Mouse (Mus musculus): ENCODE measurements around the gene Elof1. TPM values are rescaled to one million over a fixed set of nuclear protein-coding genes. Genes with fewer than 3 reads are reported as not detected.

The Elof1 gene
- polyA plus RNA-seq, 1 experiment = 70.2 TPM

- H3K36me3 ChIP-seq (ENCODE audit: control insufficient read depth, insufficient read depth, low read length) = peaks cover 4% of the 10 kb centered on the region
- no peaks in the 10 kb centered on the region for H3K27me3 ChIP-seq (ENCODE audit: control insufficient read depth, insufficient read depth, low read length)
- peak within 1 kb of the TSS; percentile 95 for H3K27ac ChIP-seq (ENCODE audit: insufficient read depth, low read length)
- H3K4me1 ChIP-seq (ENCODE audit: control insufficient read depth, insufficient read depth, insufficient read length) = no peaks in the 10 kb centered on the region; the same call in 1 of the 2 replicates
- TF ChIP-seq POLR2A (IDR thresholded peaks at IDR 0.05; ENCODE audit: low read depth, low read length) = peak; percentile 51
- no peak for TF ChIP-seq CTCF (IDR thresholded peaks at IDR 0.05; ENCODE audit: extremely low read depth, insufficient read depth, insufficient read length, insufficient replicate concordance)
- peak within 1 kb of the TSS; percentile 88 for H3K4me3 ChIP-seq (ENCODE audit: extremely low read depth, insufficient read depth, insufficient read length)
- peak; percentile 92 to 94 for DNase-seq (ENCODE audit: low read depth in 1 of 2, low spot score in 2 of 2)
- WGBS = 1% methylated on average over 81 of the region's 87 CpGs
These were observed 46.0 kb downstream of the Elof1 start, which contains the start of the genes Gm49318 and Zfp653 for GRCm38 (mm10) chr9:22070791-22071573. Gene Gm49318, minus strand, starts transcription at chr9:22071259. Gene Zfp653, minus strand, starts transcription at chr9:22071376.

DNA sequence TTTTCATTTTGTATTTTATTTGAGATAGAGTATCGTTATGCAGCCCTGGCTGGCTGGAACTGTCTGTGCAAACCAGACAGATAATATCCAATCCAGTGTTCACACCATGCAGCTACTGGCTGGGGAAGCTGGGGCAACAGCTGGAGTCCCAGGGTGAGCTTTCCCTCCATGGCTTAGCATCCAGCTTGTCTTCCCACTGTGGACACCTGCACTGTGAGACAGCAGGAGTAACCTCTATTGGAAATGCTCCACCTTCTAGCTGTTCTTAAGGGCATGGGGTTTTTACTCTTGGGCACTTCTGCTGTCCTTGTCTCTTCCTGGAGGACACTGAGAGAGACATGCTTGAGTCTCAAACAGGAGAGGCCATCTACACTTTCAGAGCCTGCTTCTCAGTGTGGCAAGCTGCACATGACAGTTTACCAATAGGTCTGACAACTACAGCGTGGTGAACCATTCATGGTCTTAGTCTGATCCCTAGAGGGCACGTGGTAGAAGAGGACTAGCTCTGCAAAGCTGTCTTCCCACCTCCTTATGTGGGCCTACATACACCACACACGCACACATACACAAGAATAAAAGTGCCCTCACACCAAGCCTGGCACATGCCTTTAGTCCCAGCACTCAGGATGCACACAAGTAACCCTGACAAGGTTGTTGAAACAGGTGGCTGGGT lies 47.0 kb downstream of the Elof1 start:
- 62% methylated on average over 4 of the region's 4 CpGs for WGBS
- no peaks in the 10 kb centered on the region for H3K27me3 ChIP-seq (ENCODE audit: control insufficient read depth, insufficient read depth, low read length)
- H3K36me3 ChIP-seq (ENCODE audit: control insufficient read depth, insufficient read depth, low read length) = peaks cover 6% of the 10 kb centered on the region; the same call in 1 of the 2 replicates
- no peak overlapping the region for H3K27ac ChIP-seq (ENCODE audit: insufficient read depth, low read length)
- H3K4me3 ChIP-seq (ENCODE audit: extremely low read depth, insufficient read depth, insufficient read length) = no peak overlapping the region
- H3K4me1 ChIP-seq (ENCODE audit: control insufficient read depth, insufficient read depth, insufficient read length) = no peaks in the 10 kb centered on the region; the same call in 1 of the 2 replicates
- TF ChIP-seq CTCF (IDR thresholded peaks at IDR 0.05; ENCODE audit: extremely low read depth, insufficient read depth, insufficient read length, insufficient replicate concordance) (no peak), POLR2A (IDR thresholded peaks at IDR 0.05; ENCODE audit: low read depth, low read length) (no peak)
- DNase-seq (ENCODE audit: low read depth in 1 of 2, low spot score in 2 of 2) = no peak

DNA sequence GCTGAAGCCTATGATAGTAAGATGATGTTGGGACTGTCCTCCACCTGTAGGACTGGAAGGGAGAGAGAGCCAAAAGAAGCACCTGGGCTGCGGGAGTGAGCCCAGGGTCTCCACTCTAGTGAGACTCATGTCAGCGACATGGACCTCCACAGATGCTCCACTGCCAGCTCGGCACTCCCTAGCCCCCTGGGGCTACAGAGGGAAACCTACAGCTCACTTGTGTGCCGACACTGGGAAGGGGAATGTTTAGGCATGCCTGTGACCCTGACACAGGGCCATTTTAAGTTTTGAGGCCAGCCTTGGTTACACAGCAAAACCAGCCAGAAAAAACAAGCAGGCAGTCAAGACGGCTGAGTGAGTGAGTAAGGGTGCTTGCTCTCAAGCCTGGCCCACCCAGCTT lies 49.8 kb downstream of the Elof1 start:
- Histone ChIP-seq H3K27ac (ENCODE audit: insufficient read depth, low read length) (no peak overlapping the region), H3K4me1 (ENCODE audit: control insufficient read depth, insufficient read depth, insufficient read length) (no peaks in the 10 kb centered on the region; the same call in 1 of the 2 replicates), H3K36me3 (ENCODE audit: control insufficient read depth, insufficient read depth, low read length) (peaks cover 13% of the 10 kb centered on the region), H3K4me3 (ENCODE audit: extremely low read depth, insufficient read depth, insufficient read length) (no peak overlapping the region), H3K27me3 (ENCODE audit: control insufficient read depth, insufficient read depth, low read length) (no peaks in the 10 kb centered on the region)
- no peak for DNase-seq (ENCODE audit: low read depth in 1 of 2, low spot score in 2 of 2)
- TF ChIP-seq CTCF (IDR thresholded peaks at IDR 0.05; ENCODE audit: extremely low read depth, insufficient read depth, insufficient read length, insufficient replicate concordance) = no peak
- no peak for TF ChIP-seq POLR2A (IDR thresholded peaks at IDR 0.05; ENCODE audit: low read depth, low read length)
- WGBS = 90% methylated on average over 5 of the region's 5 CpGs

- 85% methylated on average over 3 of the region's 3 CpGs for WGBS
- H3K27me3 ChIP-seq (ENCODE audit: control insufficient read depth, insufficient read depth, low read length) = no peaks in the 10 kb centered on the region
- H3K4me3 ChIP-seq (ENCODE audit: extremely low read depth, insufficient read depth, insufficient read length) = no peak overlapping the region
- H3K27ac ChIP-seq (ENCODE audit: insufficient read depth, low read length) = no peak overlapping the region
- H3K4me1 ChIP-seq (ENCODE audit: control insufficient read depth, insufficient read depth, insufficient read length) = no peaks in the 10 kb centered on the region
- peak; percentile 23 to 64 for DNase-seq (ENCODE audit: low read depth in 1 of 2, low spot score in 2 of 2)
- H3K36me3 ChIP-seq (ENCODE audit: control insufficient read depth, insufficient read depth, low read length) = peaks cover 13% of the 10 kb centered on the region
- TF ChIP-seq CTCF (IDR thresholded peaks at IDR 0.05; ENCODE audit: extremely low read depth, insufficient read depth, insufficient read length, insufficient replicate concordance) (peak; percentile 85; the same call in 1 of the 2 replicates), POLR2A (IDR thresholded peaks at IDR 0.05; ENCODE audit: low read depth, low read length) (no peak)
These were observed 50.5 kb downstream of the Elof1 start for GRCm38 (mm10) chr9:22066433-22066832.

GRCm38 (mm10) chr9:22065642-22066041 lies 51.3 kb downstream of the Elof1 start:
- Histone ChIP-seq H3K4me3 (ENCODE audit: extremely low read depth, insufficient read depth, insufficient read length) (no peak overlapping the region), H3K27me3 (ENCODE audit: control insufficient read depth, insufficient read depth, low read length) (no peaks in the 10 kb centered on the region), H3K27ac (ENCODE audit: insufficient read depth, low read length) (no peak overlapping the region), H3K36me3 (ENCODE audit: control insufficient read depth, insufficient read depth, low read length) (peaks cover 13% of the 10 kb centered on the region), H3K4me1 (ENCODE audit: control insufficient read depth, insufficient read depth, insufficient read length) (no peaks in the 10 kb centered on the region)
- DNase-seq (ENCODE audit: low read depth in 1 of 2, low spot score in 2 of 2) = no peak
- no peak for TF ChIP-seq POLR2A (IDR thresholded peaks at IDR 0.05; ENCODE audit: low read depth, low read length)
- TF ChIP-seq CTCF (IDR thresholded peaks at IDR 0.05; ENCODE audit: extremely low read depth, insufficient read depth, insufficient read length, insufficient replicate concordance) = no peak
- 97% methylated on average over 11 of the region's 11 CpGs for WGBS

- H3K4me1 ChIP-seq (ENCODE audit: control insufficient read depth, insufficient read depth, insufficient read length) = no peaks in the 10 kb centered on the region
- H3K27ac ChIP-seq (ENCODE audit: insufficient read depth, low read length) = no peak overlapping the region
- TF ChIP-seq POLR2A (IDR thresholded peaks at IDR 0.05; ENCODE audit: low read depth, low read length) = no peak
- TF ChIP-seq CTCF (IDR thresholded peaks at IDR 0.05; ENCODE audit: extremely low read depth, insufficient read depth, insufficient read length, insufficient replicate concordance) = no peak
- H3K27me3 ChIP-seq (ENCODE audit: control insufficient read depth, insufficient read depth, low read length) = no peaks in the 10 kb centered on the region
- WGBS = 86% methylated on average over 3 of the region's 3 CpGs
- peaks cover 13% of the 10 kb centered on the region for H3K36me3 ChIP-seq (ENCODE audit: control insufficient read depth, insufficient read depth, low read length)
- H3K4me3 ChIP-seq (ENCODE audit: extremely low read depth, insufficient read depth, insufficient read length) = no peak overlapping the region
- no peak for DNase-seq (ENCODE audit: low read depth in 1 of 2, low spot score in 2 of 2)
These were observed 52.6 kb downstream of the Elof1 start for GRCm38 (mm10) chr9:22064341-22064740.

Other genes starting within 250 kb of the Elof1 start
- gene Rab3d, start 199.0 kb downstream of the Elof1 start, polyA plus RNA-seq (2012; rRNA removed) = 21.1 and 29.6 TPM in 2 replicates
- 0.75 and 0.95 TPM in 2 replicates for gene Ccdc159, start 189.7 kb downstream of the Elof1 start, polyA plus RNA-seq (2012; rRNA removed)
- gene Tmem205, start 189.6 kb downstream of the Elof1 start, polyA plus RNA-seq (2012; rRNA removed) = 19.4 and 24.1 TPM in 2 replicates
- 2.6 and 3.9 TPM in 2 replicates for gene Plppr2, start 180.1 kb downstream of the Elof1 start, polyA plus RNA-seq (2012; rRNA removed)
- 6.5 and 7.4 TPM in 2 replicates for gene Swsap1, start 161.4 kb downstream of the Elof1 start, polyA plus RNA-seq (2012; rRNA removed)
- 49.5 and 59.5 TPM in 2 replicates for gene Epor, start 153.7 kb downstream of the Elof1 start, polyA plus RNA-seq (2012; rRNA removed)
- 7.4 and 8.0 TPM in 2 replicates for gene Rgl3, start 127.7 kb downstream of the Elof1 start, polyA plus RNA-seq (2012; rRNA removed)
- 0.12 TPM in 1 of 2 replicates, not detected in the other for gene Ccdc151, start 114.5 kb downstream of the Elof1 start, polyA plus RNA-seq (2012; rRNA removed)
- 47.4 and 48.7 TPM in 2 replicates for gene Prkcsh, start 114.4 kb downstream of the Elof1 start, polyA plus RNA-seq (2012; rRNA removed)
- gene Elavl3, start 65.1 kb downstream of the Elof1 start, polyA plus RNA-seq (2012; rRNA removed) = not detected in 2 replicates
- gene Gm49318, start 45.9 kb downstream of the Elof1 start, polyA plus RNA-seq (2012; rRNA removed) = not detected in 2 replicates
- 21.6 and 28.1 TPM in 2 replicates for gene Zfp653, start 45.8 kb downstream of the Elof1 start, polyA plus RNA-seq (2012; rRNA removed)
- 21.8 and 30.1 TPM in 2 replicates for gene Ecsit, start 31.7 kb downstream of the Elof1 start, polyA plus RNA-seq (2012; rRNA removed)
- gene Cnn1, start 18.0 kb downstream of the Elof1 start, polyA plus RNA-seq (2012; rRNA removed) = 7.2 and 8.0 TPM in 2 replicates
- 309 and 340 TPM in 2 replicates for gene Acp5, start 18.5 kb upstream of the Elof1 start, polyA plus RNA-seq (2012; rRNA removed)
- gene Pigyl, start 39.7 kb upstream of the Elof1 start, polyA plus RNA-seq (2012; rRNA removed) = 23.6 and 38.6 TPM in 2 replicates
- gene Zfp872, start 70.9 kb upstream of the Elof1 start, polyA plus RNA-seq (2012; rRNA removed) = not detected in 2 replicates
- gene Zfp809, start 108.5 kb upstream of the Elof1 start, polyA plus RNA-seq (2012; rRNA removed) = 13.8 and 15.1 TPM in 2 replicates
- gene Zfp599, start 142.7 kb upstream of the Elof1 start, polyA plus RNA-seq (2012; rRNA removed) = 0.13 and 0.15 TPM in 2 replicates
- gene Zfp810, start 190.5 kb upstream of the Elof1 start, polyA plus RNA-seq (2012; rRNA removed) = 3.7 and 4.0 TPM in 2 replicates

Data from spleen, adult 2 months (tissue).